15 mouse cellular contexts compared by ENCODE assay signal in the genomic region with DNA sequence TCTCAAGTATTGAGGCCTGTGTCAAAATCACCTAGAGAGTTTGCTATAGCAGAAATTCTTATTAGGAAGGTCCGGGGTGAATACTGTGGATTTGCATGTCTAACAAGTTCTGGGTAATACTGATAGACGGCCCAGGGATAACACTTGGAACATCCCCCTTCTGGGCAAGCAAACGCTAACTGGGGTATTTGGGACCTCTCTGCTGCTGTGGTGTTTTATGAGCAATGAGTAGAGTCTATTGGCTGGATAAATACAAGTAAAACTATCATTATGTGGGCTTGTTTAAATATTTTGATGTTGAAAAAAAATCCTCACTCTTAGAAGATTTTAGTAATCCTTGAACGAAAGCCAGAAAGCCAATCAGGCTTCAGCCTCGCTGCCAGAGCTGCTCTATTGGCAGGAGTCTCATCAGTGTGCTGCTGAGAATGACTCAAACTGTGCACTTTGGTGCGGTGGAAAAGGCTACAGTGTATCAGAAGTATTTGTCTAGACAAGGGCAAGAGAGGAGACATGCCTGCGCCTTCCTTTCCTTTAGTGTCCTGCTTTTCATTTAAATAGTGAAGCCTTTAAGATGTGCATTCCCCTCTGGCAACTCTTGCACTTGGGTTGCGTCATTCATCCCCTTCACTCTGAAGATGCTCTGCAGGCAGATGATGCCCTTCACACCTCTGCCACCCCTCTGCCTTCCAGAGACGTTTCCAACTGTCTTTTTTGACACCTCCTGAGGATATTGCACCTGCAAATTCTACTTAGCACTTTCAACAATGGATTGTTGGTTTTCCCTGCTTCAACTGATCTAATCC.
DNase-seq lines count a peak whose midpoint lies in the region; ATAC-seq and TF ChIP-seq lines count a peak whose summit lies in the region.
"Had no signal": no experiment of that assay in that cellular context is flagged by ENCODE, and none has a peak within 500 bp of the region (broad histone marks: within the 10 kb centered on the region; RNA-seq: fewer than 3 reads in every experiment).

No protein-coding gene starts in this region.

- DNase-seq in cerebellum, adult 9-10 months = peak; percentile 18
- no peak for DNase-seq in cerebellum, adult 11 months
- peak; percentile 8 for DNase-seq in gastrocnemius, postnatal 14 days
- no peak for DNase-seq in gastrocnemius, postnatal 36 days
- DNase-seq in NIH3T3 (ENCODE audit: low read depth) = peak; percentile 74
- DNase-seq in lung, postnatal 0 days (ENCODE audit: low spot score) = peak; percentile 44
- DNase-seq in left cerebral cortex, adult 11 months (ENCODE audit: low spot score) = no peak
- DNase-seq in yolk sac, embryonic 10.5 days (ENCODE audit: low spot score) = no peak
- DNase-seq: B cell, adult 2 months; kidney, postnatal 10 days; left cerebral cortex, postnatal 4 days had no signal

- TF ChIP-seq EP300 in lung, postnatal 0 days (IDR thresholded peaks at IDR 0.05) = no peak

- no peaks in the 10 kb centered on the region for H3K27me3 ChIP-seq in lung, postnatal 0 days (replicated peaks; ENCODE audit: insufficient read depth, low read length)
- H3K27me3 ChIP-seq: embryonic facial prominence, embryonic 12.5 days; intestine, embryonic 15.5 days; midbrain, embryonic 13.5 days had no signal

- H3K4me1 ChIP-seq in lung, postnatal 0 days (ENCODE audit: insufficient read depth, low read depth, low read length) = no peaks in the 10 kb centered on the region
- H3K4me1 ChIP-seq: embryonic facial prominence, embryonic 12.5 days; hindbrain, embryonic 10.5 days; intestine, embryonic 15.5 days; midbrain, embryonic 13.5 days had no signal

- H3K36me3 ChIP-seq in lung, postnatal 0 days (ENCODE audit: insufficient read depth, low read length) = no peaks in the 10 kb centered on the region
- H3K36me3 ChIP-seq: embryonic facial prominence, embryonic 12.5 days; hindbrain, embryonic 10.5 days; intestine, embryonic 15.5 days; midbrain, embryonic 13.5 days had no signal

- H3K27ac ChIP-seq in lung, postnatal 0 days (ENCODE audit: low read length) = no peak overlapping the region
- H3K27ac ChIP-seq: embryonic facial prominence, embryonic 12.5 days; hindbrain, embryonic 10.5 days; intestine, embryonic 15.5 days; midbrain, embryonic 13.5 days had no signal

- no peak overlapping the region for H3K4me2 ChIP-seq in lung, postnatal 0 days (replicated peaks; ENCODE audit: low read depth, low read length)
- H3K4me2 ChIP-seq: embryonic facial prominence, embryonic 12.5 days; intestine, embryonic 15.5 days; midbrain, embryonic 13.5 days had no signal

- H3K9me3 ChIP-seq in lung, postnatal 0 days (ENCODE audit: low read length) = no peaks in the 10 kb centered on the region
- H3K9me3 ChIP-seq: embryonic facial prominence, embryonic 12.5 days; hindbrain, embryonic 10.5 days; intestine, embryonic 15.5 days; midbrain, embryonic 13.5 days had no signal

- WGBS in lung, postnatal 0 days = 31% methylated on average over 9 of the region's 9 CpGs

- intact Hi-C loops in gastrocnemius, postnatal 14 days (cut with DNase I; ENCODE audit: low total_unique reads) = no loop called here
- intact Hi-C loops in gastrocnemius, postnatal 36 days (cut with DNase I) = no loop called here

- ATAC-seq in lung, postnatal 0 days = no peak; the same call in 1 of the 2 replicates
- ATAC-seq: intestine, embryonic 15.5 days; midbrain, embryonic 13.5 days had no signal

- TF ChIP-seq CTCF in lung, postnatal 0 days (IDR thresholded peaks at IDR 0.05) = no peak

- H3K9ac ChIP-seq in lung, postnatal 0 days (replicated peaks; ENCODE audit: low read depth) = no peak overlapping the region
- H3K9ac ChIP-seq: embryonic facial prominence, embryonic 12.5 days; intestine, embryonic 15.5 days; midbrain, embryonic 13.5 days had no signal

- no peak overlapping the region for H3K4me3 ChIP-seq in lung, postnatal 0 days (ENCODE audit: low read depth, low read length)
- H3K4me3 ChIP-seq: embryonic facial prominence, embryonic 12.5 days; hindbrain, embryonic 10.5 days; intestine, embryonic 15.5 days; midbrain, embryonic 13.5 days had no signal

Comparison
In these comparisons a context has a peak if more than half of its experiments do, and no peak if none do; other contexts are left out.
1. DNase-seq: peak in cerebellum, adult 9-10 months (single experiment), gastrocnemius, postnatal 14 days (single experiment), NIH3T3 (single experiment) and lung, postnatal 0 days (single experiment); none in cerebellum, adult 11 months (single experiment), gastrocnemius, postnatal 36 days (0 of 2), left cerebral cortex, adult 11 months (single experiment) and yolk sac, embryonic 10.5 days (single experiment).